Mouse (Mus musculus) bone marrow, adult 2 months (tissue): Measurements from ENCODE around the gene Aldh8a1.

Source experiments
- CTCF ChIP-seq: fragments of 200-500 bp; IDR thresholded peaks from 2 replicates; pipeline ENCODE4 v1.5.1; 2011; ENCODE audit warnings: low read length, control low read depth; ENCODE audit not compliant: control insufficient read depth, insufficient read depth
- POLR2A ChIP-seq: fragments of 200-500 bp; IDR thresholded peaks from 2 replicates; pipeline ENCODE4 v1.6.1; 2011; ENCODE audit warnings: low read depth, mild to moderate bottlenecking, control low read depth, low read length, borderline replicate concordance; ENCODE audit not compliant: control insufficient read depth

- TF ChIP-seq CTCF (no peak), POLR2A (no peak)
Observed at GRCm38 (mm10) chr10:21359086-21359485, 18.0 kb upstream of the Aldh8a1 start.
